Mouse (Mus musculus) hindbrain, postnatal 0 days (tissue): ENCODE measurements around the gene Lamtor3. TPM values are rescaled to one million over a fixed set of nuclear protein-coding genes. Genes with fewer than 3 reads are reported as not detected.
"Not testable (repeated sequence)": the region's sequence is repeated elsewhere in the genome, so short reads cannot be mapped to it uniquely, and the experiment has no call there.

Experiments
- ATAC-seq: fragments of 200-750 bp; cut with Nextera tagmentation; 2 replicates; pipeline ENCODE4 v1.8.0; 2017; ENCODE audit warnings: mild to moderate bottlenecking, moderate TSS enrichment, moderate library complexity
- DNase-seq: peaks from one replicate; pipeline ENCODE4 v3.0.0-alpha.2; 2015; ENCODE audit warnings: low spot score
- H3K27ac ChIP-seq: fragments of 300-500 bp; sonication (generic); 2 replicates; pipeline ENCODE4 v1.5.1; 2014; ENCODE audit warnings: mild to moderate bottlenecking
- H3K27me3 ChIP-seq: fragments of 300-500 bp; sonication (generic); 2 replicates; pipeline ENCODE4 v1.6.1; 2014; ENCODE audit warnings: low read length, mixed read lengths; ENCODE audit not compliant: insufficient read depth
- H3K36me3 ChIP-seq: fragments of 300-500 bp; sonication (generic); 2 replicates; pipeline ENCODE4 v1.6.1; 2014; ENCODE audit warnings: low read length, mixed read lengths; ENCODE audit not compliant: insufficient read depth
- H3K4me1 ChIP-seq: fragments of 300-500 bp; sonication (generic); 2 replicates; pipeline ENCODE4 v1.6.1; 2014; ENCODE audit warnings: antibody characterized with exemption, low read length, mixed read lengths; ENCODE audit not compliant: insufficient read depth
- H3K4me2 ChIP-seq: fragments of 300-500 bp; sonication (generic); 2 replicates; pipeline ENCODE4 v1.6.1; 2014; ENCODE audit warnings: low read depth, mild to moderate bottlenecking, low read length, moderate library complexity, mixed read lengths
- H3K4me3 ChIP-seq: fragments of 300-500 bp; sonication (generic); 2 replicates; pipeline ENCODE4 v1.5.1; 2014; ENCODE audit warnings: low read length
- H3K9ac ChIP-seq: fragments of 300-500 bp; sonication (generic); replicated peaks from 2 replicates; pipeline ENCODE4 v1.6.1; 2014; ENCODE audit warnings: mild to moderate bottlenecking, low read length, moderate library complexity, mixed read lengths
- H3K9me3 ChIP-seq: fragments of 300-500 bp; sonication (generic); 2 replicates; pipeline ENCODE4 v1.6.1; 2016; ENCODE audit warnings: low read length, mixed read lengths
- CTCF ChIP-seq: IDR thresholded peaks from 2 replicates; pipeline ENCODE4 v1.5.1; 2016; ENCODE audit warnings: antibody characterized with exemption, control low read depth, low read depth
- WGBS: fragments of 180-500 bp; shearing (Covaris S2); extraction: QIAGEN DNeasy Blood & Tissue Kit; methylation state at CpG from one replicate; pipeline ENCODE4 v1.1.7; 2014; 5-methylcytosine and 5-hydroxymethylcytosine counted together
- polyA plus RNA-seq: library from polyadenylated mRNA; unstranded; fragments of >200 nt; fragmentation: Nextera tagmentation; extraction: Ambion mirVana; gene quantifications from 2 replicates; pipeline ENCODE4 v1.2.1, GENCODE M21; 2015
- total RNA-seq: library from RNA; depleted of rRNA; stranded (reverse); fragments of >200 nt; gene quantifications from 2 replicates; pipeline ENCODE4 v1.2.3, GENCODE M21; 2014

Gene Lamtor3
- total and polyA plus RNA-seq, 2 experiments from 2014 or later: 78.9 to 108 TPM

GRCm38 (mm10) chr3:137940757-137941156, 22.5 kb downstream of the Lamtor3 start:
- 64% methylated on average over 4 of the region's 4 CpGs for WGBS
- Histone ChIP-seq H3K4me3 (no peak overlapping the region), H3K9ac (no peak overlapping the region), H3K27me3 (no peaks in the 10 kb centered on the region), H3K27ac (no peak overlapping the region), H3K4me2 (no peak overlapping the region), H3K9me3 (no peaks in the 10 kb centered on the region), H3K36me3 (no peaks in the 10 kb centered on the region), H3K4me1 (0 out of 2 replicates have a peak, but pooled peaks cover 3% of the 10 kb centered on the region)
- no peak for ATAC-seq
- DNase-seq: no peak
- no peak for TF ChIP-seq CTCF

- no peak for DNase-seq
- Histone ChIP-seq H3K27ac (no peak overlapping the region), H3K4me3 (no peak overlapping the region), H3K4me2 (no peak overlapping the region), H3K27me3 (no peaks in the 10 kb centered on the region), H3K36me3 (no peaks in the 10 kb centered on the region), H3K9me3 (no peaks in the 10 kb centered on the region), H3K9ac (no peak overlapping the region), H3K4me1 (0 out of 2 replicates have a peak, but pooled peaks cover 3% of the 10 kb centered on the region)
- TF ChIP-seq CTCF: no peak
- no peak for ATAC-seq
These were observed 23.2 kb downstream of the Lamtor3 start for GRCm38 (mm10) chr3:137941555-137941954.

GRCm38 (mm10) chr3:137942098-137942622, 23.9 kb downstream of the Lamtor3 start:
- H3K4me1 ChIP-seq: 0 out of 2 replicates have a peak, but pooled peaks cover 3% of the 10 kb centered on the region
- no peak for ATAC-seq
- H3K4me2 ChIP-seq: no peak overlapping the region
- H3K4me3 ChIP-seq: no peak overlapping the region
- H3K36me3 ChIP-seq: no peaks in the 10 kb centered on the region
- DNase-seq: no peak
- H3K9me3 ChIP-seq: no peaks in the 10 kb centered on the region
- H3K9ac ChIP-seq: no peak overlapping the region
- WGBS: 85% methylated on average over 12 of the region's 12 CpGs
- TF ChIP-seq CTCF: no peak
- no peaks in the 10 kb centered on the region for H3K27me3 ChIP-seq
- H3K27ac ChIP-seq: no peak overlapping the region

GRCm38 (mm10) chr3:137943737-137944154, 25.4 kb downstream of the Lamtor3 start:
- no peak overlapping the region for H3K27ac ChIP-seq
- no peak overlapping the region for H3K4me3 ChIP-seq
- no peaks in the 10 kb centered on the region for H3K36me3 ChIP-seq
- H3K4me2 ChIP-seq: no peak overlapping the region
- H3K27me3 ChIP-seq: no peaks in the 10 kb centered on the region
- no peak for DNase-seq
- H3K9ac ChIP-seq: no peak overlapping the region
- 0 out of 2 replicates have a peak, but pooled peaks cover 2% of the 10 kb centered on the region for H3K4me1 ChIP-seq
- H3K9me3 ChIP-seq: no peaks in the 10 kb centered on the region
- 86% methylated on average over 6 of the region's 6 CpGs for WGBS
- no peak for ATAC-seq
- TF ChIP-seq CTCF: no peak

- no peak overlapping the region for H3K4me2 ChIP-seq
- ATAC-seq (no peak), DNase-seq (no peak)
- no peak overlapping the region for H3K9ac ChIP-seq
- no peak for TF ChIP-seq CTCF
- H3K9me3 ChIP-seq: no peaks in the 10 kb centered on the region
- H3K4me3 ChIP-seq: no peak overlapping the region
- no peaks in the 10 kb centered on the region for H3K36me3 ChIP-seq
- no peaks in the 10 kb centered on the region for H3K4me1 ChIP-seq
- H3K27me3 ChIP-seq: no peaks in the 10 kb centered on the region
- 84% methylated on average over 3 of the region's 3 CpGs for WGBS
- no peak overlapping the region for H3K27ac ChIP-seq
These were observed 28.5 kb downstream of the Lamtor3 start for GRCm38 (mm10) chr3:137946827-137947226.

- H3K9me3 ChIP-seq: no peaks in the 10 kb centered on the region
- no peaks in the 10 kb centered on the region for H3K27me3 ChIP-seq
- 83% methylated on average over 4 of the region's 4 CpGs for WGBS
- DNase-seq (no peak), ATAC-seq (no peak)
- peaks cover 6% of the 10 kb centered on the region; the same call in 1 of the 2 replicates for H3K4me1 ChIP-seq
- H3K27ac ChIP-seq: no peak overlapping the region
- H3K36me3 ChIP-seq: no peaks in the 10 kb centered on the region
- no peak overlapping the region for H3K4me2 ChIP-seq
- H3K9ac ChIP-seq: no peak overlapping the region
- TF ChIP-seq CTCF: no peak
- no peak overlapping the region for H3K4me3 ChIP-seq
These were observed 29.2 kb downstream of the Lamtor3 start for GRCm38 (mm10) chr3:137947525-137947924.

- peaks cover 8% of the 10 kb centered on the region for H3K4me1 ChIP-seq
- no peak overlapping the region for H3K27ac ChIP-seq
- no peak overlapping the region for H3K9ac ChIP-seq
- no peak for DNase-seq
- no peaks in the 10 kb centered on the region for H3K27me3 ChIP-seq
- H3K36me3 ChIP-seq: no peaks in the 10 kb centered on the region
- H3K4me3 ChIP-seq: no peak overlapping the region
- 84% methylated on average over 10 of the region's 10 CpGs for WGBS
- H3K4me2 ChIP-seq: no peak overlapping the region
- ATAC-seq: no peak
- TF ChIP-seq CTCF: no peak
- H3K9me3 ChIP-seq: no peaks in the 10 kb centered on the region
These were observed 32.0 kb downstream of the Lamtor3 start for GRCm38 (mm10) chr3:137950191-137950885.

GRCm38 (mm10) chr3:137951302-137951701, 33.0 kb downstream of the Lamtor3 start:
- DNase-seq, H3K36me3 ChIP-seq, H3K27me3 ChIP-seq, H3K4me3 ChIP-seq, H3K27ac ChIP-seq, H3K9ac ChIP-seq, H3K4me1 ChIP-seq, H3K9me3 ChIP-seq, H3K4me2 ChIP-seq, ATAC-seq: not testable (repeated sequence)
- 83% methylated on average over 3 of the region's 3 CpGs for WGBS
